Mouse (Mus musculus): ENCODE measurements at regions not wholly inside any gene's neighbourhood (a gene's known extent, or its start where the extent isn't known, plus 50 kb on each side); places are given as distances from the start of the nearest gene placed in this dataset.
"Not testable (repeated sequence)": the region's sequence is repeated elsewhere in the genome, so short reads cannot be mapped to it uniquely, and the experiment has no call there.

DNA sequence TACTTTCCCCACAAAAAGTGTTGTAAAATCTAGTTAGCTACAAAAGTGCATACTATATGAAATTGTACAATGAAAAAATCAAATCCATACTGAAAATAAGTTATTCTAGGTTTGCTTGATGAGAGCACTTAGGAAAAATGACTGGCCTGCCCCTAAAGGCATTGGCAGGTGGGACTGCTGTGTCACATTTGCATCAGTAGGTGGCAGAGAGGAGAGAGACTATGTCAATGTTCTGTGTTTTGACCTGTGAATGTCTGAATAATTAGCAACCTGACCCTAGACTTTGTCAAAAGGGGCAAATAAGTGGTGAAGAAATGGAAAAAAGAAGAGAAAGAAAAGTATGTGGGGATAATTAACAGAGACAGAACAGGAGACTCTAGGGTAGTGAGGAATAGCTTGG, 997.0 kb upstream of the Tacstd2 start:
- peak; percentile 9 for DNase-seq (ENCODE audit: low read depth, low spot score)

DNA sequence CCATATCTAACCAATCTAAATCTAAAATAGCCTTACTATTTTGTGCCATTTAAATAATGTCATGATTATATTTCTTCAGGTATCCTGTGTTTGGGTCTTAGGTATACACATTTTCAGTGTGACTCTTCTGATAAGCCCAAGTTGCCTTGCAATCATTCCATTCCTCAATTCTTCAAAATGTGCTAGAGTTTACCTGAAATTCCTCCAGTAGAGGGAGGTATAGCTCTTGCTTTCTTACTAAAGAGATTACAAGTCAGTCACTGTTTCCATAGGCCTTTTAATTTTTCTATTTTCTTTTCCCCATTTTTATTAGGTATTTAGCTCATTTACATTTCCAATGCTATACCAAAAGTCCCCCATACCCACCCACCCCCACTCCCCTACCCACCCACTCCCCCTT, 968.3 kb upstream of the Tacstd2 start:
- DNase-seq (ENCODE audit: low read depth, low spot score), result peak; percentile 18

DNA sequence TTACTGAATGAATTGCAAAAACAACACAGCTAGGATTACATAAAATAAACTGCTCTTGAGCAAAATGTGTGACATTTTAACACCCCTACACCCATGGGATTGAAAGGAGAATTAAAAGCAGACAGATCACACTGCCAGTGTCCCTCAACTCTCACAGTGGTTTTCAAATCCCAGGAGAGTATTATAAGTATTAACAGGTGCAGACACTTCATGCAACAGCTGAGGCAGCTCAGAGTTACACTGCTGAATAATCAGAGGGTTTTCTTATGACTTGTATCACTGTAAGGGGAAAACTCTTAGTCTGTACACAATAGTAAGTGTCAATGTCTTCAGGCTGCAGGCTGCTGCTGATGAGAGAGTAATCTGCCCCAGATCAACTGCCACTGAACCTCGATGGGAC, 945.5 kb upstream of the Tacstd2 start:
- no peak for DNase-seq (ENCODE audit: low read depth, low spot score)

DNA sequence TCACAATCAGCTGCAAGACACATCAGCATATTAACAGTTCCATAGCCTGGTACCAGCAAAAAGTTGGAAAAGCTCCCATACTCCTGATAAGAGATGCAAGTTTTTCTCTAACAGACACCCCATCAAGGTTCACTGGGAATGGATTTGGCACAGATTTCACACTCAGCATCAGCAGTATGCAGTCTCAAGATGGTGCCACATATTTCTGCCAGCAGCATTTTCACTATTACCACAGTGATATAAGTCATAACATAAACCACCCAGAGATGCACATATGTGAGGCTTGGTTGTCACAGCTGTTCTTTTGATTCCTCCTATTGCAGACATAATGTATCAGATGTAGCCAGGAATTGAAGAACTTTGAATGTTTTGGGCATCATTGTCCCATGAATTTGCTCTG, 939.3 kb upstream of the Tacstd2 start:
- DNase-seq (ENCODE audit: low read depth, low spot score), result no peak

DNA sequence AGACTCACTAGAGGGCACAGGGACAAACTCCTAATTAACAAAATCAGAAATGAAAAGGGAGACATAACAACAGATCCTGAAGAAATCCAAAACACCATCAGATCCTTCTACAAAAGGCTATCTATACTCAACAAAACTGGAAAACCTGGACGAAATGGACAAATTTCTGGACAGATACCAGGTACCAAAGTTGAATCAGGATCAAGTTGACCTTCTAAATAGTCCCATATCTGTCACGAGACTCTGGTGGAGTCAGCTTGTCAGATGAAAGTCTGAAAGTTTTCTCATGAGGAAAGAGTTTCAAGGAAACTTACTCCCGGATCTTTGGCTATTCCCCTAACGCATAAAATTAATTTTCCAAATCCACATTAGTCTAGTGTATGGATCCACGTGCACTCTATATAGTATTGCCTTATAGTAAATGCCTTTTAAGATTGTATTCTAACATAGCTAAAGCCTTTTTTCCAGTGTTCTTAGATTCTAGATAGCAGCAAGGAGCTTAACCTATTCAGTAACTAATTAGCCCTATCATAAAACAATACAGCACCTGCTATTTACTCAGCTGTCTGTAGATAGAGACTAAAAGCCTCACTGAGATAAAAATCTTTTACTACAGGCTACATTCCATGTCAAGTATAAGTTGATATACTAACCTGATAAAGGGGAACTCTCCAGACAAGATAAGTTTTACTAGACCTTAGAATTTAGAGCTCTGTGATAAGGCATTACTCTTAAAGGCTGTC, 917.6 kb upstream of the Tacstd2 start:
- not testable (repeated sequence) for DNase-seq (ENCODE audit: low read depth, low spot score)

DNA sequence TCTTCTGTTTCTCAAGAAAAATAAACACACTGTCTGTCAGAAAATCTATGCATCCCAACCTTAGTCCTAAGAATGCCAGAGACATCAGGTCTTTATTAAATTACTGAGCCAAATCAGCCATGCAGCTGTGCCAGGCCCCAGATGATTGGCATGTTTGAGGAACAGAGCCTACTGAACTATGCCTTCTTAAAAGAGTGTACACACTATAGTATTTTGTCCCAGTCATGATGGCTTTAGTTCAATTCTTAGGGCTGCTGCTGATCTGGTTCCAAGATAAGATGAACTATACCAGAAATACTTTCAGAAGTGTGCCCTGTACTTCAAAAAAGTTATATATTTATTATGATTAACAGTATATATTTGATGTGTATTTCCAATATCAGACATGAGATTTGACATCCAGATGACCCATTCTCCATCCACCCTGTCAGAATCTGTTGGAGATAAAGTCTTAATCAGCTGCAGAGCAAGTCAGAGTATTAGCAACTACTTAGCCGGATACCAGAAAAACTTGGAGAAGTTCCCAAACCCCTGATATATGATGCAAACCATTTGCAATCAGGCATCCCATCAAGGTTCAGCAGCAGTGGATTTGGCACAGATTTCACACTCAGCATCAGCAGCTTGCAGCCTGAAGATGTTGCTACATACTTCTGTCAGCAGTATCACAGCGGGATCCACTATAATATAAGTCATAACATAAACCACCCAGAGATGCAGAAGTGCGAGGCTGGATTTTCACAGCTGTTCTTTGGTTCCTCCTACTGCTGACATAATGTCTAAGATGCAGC, 913.6 kb upstream of the Tacstd2 start:
- no peak for DNase-seq (ENCODE audit: low read depth, low spot score)

DNA sequence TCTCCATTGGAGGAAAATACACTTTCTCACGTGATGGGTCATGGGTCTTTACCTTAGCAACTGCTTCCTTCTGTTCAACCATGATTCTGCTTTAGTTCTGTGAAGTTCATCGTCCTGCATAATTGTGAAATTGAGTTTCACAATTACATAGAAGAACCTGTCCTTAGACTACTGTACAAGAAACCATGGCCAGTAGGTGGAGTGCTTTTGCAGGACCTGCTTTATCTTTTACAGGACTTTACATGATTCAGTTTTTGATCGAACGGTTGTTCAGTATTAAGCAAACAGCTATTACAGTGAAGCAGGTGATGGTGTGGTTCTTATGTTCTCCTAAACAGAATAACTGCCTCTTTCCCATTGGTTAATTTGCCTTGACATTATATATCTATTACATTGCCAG, 910.2 kb upstream of the Tacstd2 start:
- DNase-seq (ENCODE audit: low read depth, low spot score), result no peak

DNA sequence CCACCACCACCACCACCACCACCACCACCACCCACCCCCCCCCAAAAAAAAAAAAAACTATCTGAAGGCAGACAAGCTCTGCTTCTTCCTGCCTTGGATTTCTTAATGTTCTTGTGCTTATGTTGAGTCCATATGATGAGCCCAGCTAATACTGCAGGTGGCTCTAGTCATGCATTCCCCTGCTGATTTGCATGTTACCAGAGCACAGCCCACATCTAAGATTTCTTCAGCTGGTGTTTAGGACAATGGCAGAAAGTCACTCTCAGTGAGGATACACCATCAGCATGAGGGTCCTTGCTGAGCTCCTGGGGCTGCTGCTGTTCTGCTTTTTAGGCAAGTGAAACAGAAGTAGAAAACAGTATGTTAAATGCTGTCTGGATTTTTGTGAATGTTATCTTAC, 901.6 kb upstream of the Tacstd2 start:
- DNase-seq (ENCODE audit: low read depth, low spot score), result no peak

All from ES-CJ7 (cell line).